Mouse (Mus musculus) intestine, embryonic 14.5 days (tissue): Measurements from ENCODE around the gene Lmo2. TPM values are rescaled to one million over a fixed set of nuclear protein-coding genes. Genes with fewer than 3 reads are reported as not detected.

Source experiments
- ATAC-seq: fragments of 200-750 bp; cut with Nextera tagmentation; replicated peaks from 2 replicates; pipeline ENCODE4 v1.8.0; 2017; ENCODE audit warnings: low read depth, moderate number of reproducible peaks, moderate TSS enrichment, moderate library complexity; ENCODE audit not compliant: low FRiP score, low TSS enrichment
- DNase-seq: peaks from one replicate; pipeline ENCODE4 v3.0.0-alpha.2; 2018; ENCODE audit warnings: low spot score
- H3K27ac ChIP-seq: fragments of 300-500 bp; sonication (generic); 2 replicates; pipeline ENCODE4 v1.5.1; 2014; ENCODE audit warnings: low read depth, mild to moderate bottlenecking, control low read depth
- H3K27me3 ChIP-seq: fragments of 300-500 bp; sonication (generic); replicated peaks from 2 replicates; pipeline ENCODE4 v1.6.1; 2014; ENCODE audit warnings: low read length, control low read depth; ENCODE audit not compliant: control insufficient read depth, insufficient read depth
- H3K36me3 ChIP-seq: fragments of 300-500 bp; sonication (generic); 2 replicates; pipeline ENCODE4 v1.6.1; 2014; ENCODE audit warnings: low read length, control low read depth; ENCODE audit not compliant: control insufficient read depth, insufficient read depth
- H3K4me1 ChIP-seq: fragments of 300-500 bp; sonication (generic); replicated peaks from 2 replicates; pipeline ENCODE4 v1.6.1; 2014; ENCODE audit warnings: low read length, control low read depth, mixed read lengths; ENCODE audit not compliant: control insufficient read depth, insufficient read depth
- H3K4me2 ChIP-seq: fragments of 300-500 bp; sonication (generic); 2 replicates; pipeline ENCODE4 v1.6.1; 2014; ENCODE audit warnings: low read length
- H3K4me3 ChIP-seq: fragments of 300-500 bp; sonication (generic); 2 replicates; pipeline ENCODE4 v1.5.1; 2014; ENCODE audit warnings: low read depth, low read length, control low read depth, mixed read lengths
- H3K9ac ChIP-seq: fragments of 300-500 bp; sonication (generic); 2 replicates; pipeline ENCODE4 v1.6.1; 2014; ENCODE audit warnings: mild to moderate bottlenecking, low read length
- H3K9me3 ChIP-seq: fragments of 300-500 bp; sonication (generic); 2 replicates; pipeline ENCODE4 v1.6.1; 2016; ENCODE audit warnings: low read length, control low read depth; ENCODE audit not compliant: control insufficient read depth
- WGBS: fragments of 180-500 bp; shearing (Covaris S2); extraction: QIAGEN DNeasy Blood & Tissue Kit; methylation state at CpG from one replicate; pipeline ENCODE4 v1.1.7; 2014; 5-methylcytosine and 5-hydroxymethylcytosine counted together
- polyA plus RNA-seq: library from polyadenylated mRNA; unstranded; fragments of >200 nt; fragmentation: Nextera tagmentation; extraction: Ambion mirVana; gene quantifications from 2 replicates; pipeline ENCODE4 v1.2.1, GENCODE M21; 2014

Gene Lmo2
- polyA plus RNA-seq, 1 experiment from 2014 or later = 17.6 TPM

DNA sequence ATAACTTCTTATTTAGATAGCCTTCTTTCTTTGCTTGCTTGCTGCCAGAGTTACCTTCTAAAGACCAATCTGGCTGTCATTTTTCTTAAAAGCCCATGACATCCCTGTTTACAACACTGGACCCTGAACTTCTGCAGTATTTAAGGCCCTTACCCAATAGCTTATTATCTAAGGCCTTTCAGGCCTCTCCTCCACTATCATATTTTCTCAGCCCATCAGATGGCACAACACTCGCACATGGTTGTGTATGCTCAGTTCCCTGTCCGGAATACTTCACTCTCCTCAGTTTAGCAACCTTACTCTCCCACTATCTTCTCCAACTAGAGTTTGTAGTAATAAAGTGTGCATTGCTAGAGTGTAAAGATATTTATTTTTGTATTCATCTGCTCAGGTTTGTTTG is 71.3 kb downstream of the Lmo2 start:
- 65% methylated on average over 2 of the region's 2 CpGs for WGBS
- H3K9me3 ChIP-seq = no peaks in the 10 kb centered on the region
- no peak for ATAC-seq
- no peak for DNase-seq
- H3K4me2 ChIP-seq = peak overlapping the region; percentile 58
- peak overlapping the region; percentile 65 for H3K4me3 ChIP-seq
- peak overlapping the region; percentile 73; the same call in 1 of the 2 replicates for H3K9ac ChIP-seq
- no peaks in the 10 kb centered on the region for H3K27me3 ChIP-seq
- H3K27ac ChIP-seq = no peak overlapping the region
- peaks cover 20% of the 10 kb centered on the region for H3K36me3 ChIP-seq
- peaks cover 12% of the 10 kb centered on the region for H3K4me1 ChIP-seq

DNA sequence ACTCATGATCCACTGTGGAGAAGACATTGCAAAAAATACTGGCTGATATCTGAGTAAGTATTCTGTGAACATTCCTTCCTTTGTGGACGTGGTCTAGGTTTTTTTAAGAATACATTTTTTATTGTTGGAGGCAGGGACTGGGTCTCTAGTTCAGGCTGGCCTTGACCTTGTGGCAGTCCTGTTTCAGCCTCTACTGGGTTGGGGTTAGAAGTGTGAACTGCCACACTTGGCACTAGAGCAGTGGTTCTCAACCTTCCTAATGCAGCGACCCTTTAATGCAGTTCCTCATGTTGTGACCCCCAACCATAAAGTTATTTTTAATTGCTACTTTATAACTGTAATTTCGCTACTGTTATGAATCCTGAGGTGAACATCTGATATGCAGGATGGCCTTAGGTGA is 72.6 kb downstream of the Lmo2 start:
- Histone ChIP-seq H3K9ac (no peak overlapping the region), H3K9me3 (no peaks in the 10 kb centered on the region), H3K4me1 (peaks cover 12% of the 10 kb centered on the region), H3K4me2 (no peak overlapping the region), H3K4me3 (no peak overlapping the region), H3K36me3 (peaks cover 28% of the 10 kb centered on the region), H3K27me3 (no peaks in the 10 kb centered on the region), H3K27ac (no peak overlapping the region)
- no peak for ATAC-seq
- no peak for DNase-seq
- WGBS = 80% methylated on average over 3 of the region's 3 CpGs

Other genes starting within 250 kb of the Lmo2 start
- gene Nat10, start 196.7 kb upstream of the Lmo2 start, polyA plus RNA-seq = 39.0 and 39.3 TPM in 2 replicates
- 344 and 378 TPM in 2 replicates for gene Caprin1, start 160.3 kb upstream of the Lmo2 start, polyA plus RNA-seq
- 49.6 and 53.4 TPM in 2 replicates for gene Fbxo3, start 69.7 kb downstream of the Lmo2 start, polyA plus RNA-seq
- gene 4931422A03Rik, start 70.4 kb downstream of the Lmo2 start, polyA plus RNA-seq = 1.9 and 2.1 TPM in 2 replicates
- gene Gm10912, start 107.8 kb downstream of the Lmo2 start, polyA plus RNA-seq = 0.11 TPM in 1 of 2 replicates, not detected in the other
- not detected in 2 replicates for gene Gm10799, start 110.6 kb downstream of the Lmo2 start, polyA plus RNA-seq
- 3.8 and 5.1 TPM in 2 replicates for gene Cd59b, start 111.9 kb downstream of the Lmo2 start, polyA plus RNA-seq
- gene Cd59a, start 137.8 kb downstream of the Lmo2 start, polyA plus RNA-seq = 27.1 and 28.9 TPM in 2 replicates
- not detected in 2 replicates for gene A930018P22Rik, start 164.8 kb downstream of the Lmo2 start, polyA plus RNA-seq